Mouse (Mus musculus) kidney, postnatal 10 days (tissue): ENCODE measurements around the gene Ccdc59.

Experiments
- DNase-seq: peaks from one replicate; pipeline ENCODE4 v3.0.0; 2021; ENCODE audit warnings: mixed read lengths

Gene Ccdc59

DNA sequence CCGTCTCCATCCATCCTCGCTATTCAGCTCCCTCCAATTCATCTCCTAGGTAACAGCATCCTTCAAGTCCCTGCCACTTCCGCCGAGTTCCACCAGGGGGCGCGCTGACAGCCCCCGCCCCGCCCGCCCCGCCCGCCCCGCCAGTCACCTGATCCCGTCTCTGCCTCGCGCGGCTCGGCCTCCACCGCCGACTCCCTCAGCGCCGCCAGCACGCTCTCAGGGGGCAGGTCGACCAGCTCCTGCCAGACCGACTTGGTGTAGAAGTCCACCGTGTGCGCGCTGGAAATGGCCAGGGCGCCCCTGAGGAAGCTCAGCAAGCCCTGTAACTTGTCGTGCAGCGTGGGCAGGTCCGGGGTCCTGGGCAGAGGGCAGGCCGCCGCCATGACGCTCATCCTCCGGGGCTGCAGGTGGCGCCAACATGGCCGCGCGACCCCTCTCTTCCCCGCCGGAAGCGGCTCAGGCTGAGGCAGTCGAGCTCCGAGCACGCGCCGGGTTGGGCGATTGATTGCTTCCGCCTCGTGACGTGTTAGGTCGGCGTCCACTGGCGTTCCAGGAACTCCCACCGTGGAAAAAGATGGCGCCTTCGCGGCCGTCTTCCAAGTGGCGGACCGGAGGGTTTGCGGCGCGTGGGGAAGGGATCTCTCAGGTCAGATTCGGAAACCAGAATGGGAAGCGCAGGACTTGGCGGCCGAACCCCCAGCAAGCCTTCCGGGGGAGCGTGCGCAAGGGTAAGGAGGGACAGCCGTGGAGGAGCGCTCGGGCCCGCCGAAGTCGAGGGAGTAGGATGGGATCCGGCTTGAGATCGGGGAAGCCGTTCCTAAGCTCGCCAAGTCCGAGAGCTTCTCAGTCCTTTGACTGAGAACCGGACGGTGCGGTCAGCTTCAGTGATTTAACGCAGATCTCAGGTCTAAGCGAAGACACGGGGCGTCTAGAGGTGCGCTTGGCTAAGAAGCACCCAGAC lies at the start of gene Ccdc59, which contains the start of gene Mettl25:
Ccdc59 (plus strand) TSS at position 140 of the 961 bp plus-strand sequence.
Mettl25 (minus strand) TSS at position 453 of the 961 bp plus-strand sequence.
- peak; percentile 98 for DNase-seq

DNA sequence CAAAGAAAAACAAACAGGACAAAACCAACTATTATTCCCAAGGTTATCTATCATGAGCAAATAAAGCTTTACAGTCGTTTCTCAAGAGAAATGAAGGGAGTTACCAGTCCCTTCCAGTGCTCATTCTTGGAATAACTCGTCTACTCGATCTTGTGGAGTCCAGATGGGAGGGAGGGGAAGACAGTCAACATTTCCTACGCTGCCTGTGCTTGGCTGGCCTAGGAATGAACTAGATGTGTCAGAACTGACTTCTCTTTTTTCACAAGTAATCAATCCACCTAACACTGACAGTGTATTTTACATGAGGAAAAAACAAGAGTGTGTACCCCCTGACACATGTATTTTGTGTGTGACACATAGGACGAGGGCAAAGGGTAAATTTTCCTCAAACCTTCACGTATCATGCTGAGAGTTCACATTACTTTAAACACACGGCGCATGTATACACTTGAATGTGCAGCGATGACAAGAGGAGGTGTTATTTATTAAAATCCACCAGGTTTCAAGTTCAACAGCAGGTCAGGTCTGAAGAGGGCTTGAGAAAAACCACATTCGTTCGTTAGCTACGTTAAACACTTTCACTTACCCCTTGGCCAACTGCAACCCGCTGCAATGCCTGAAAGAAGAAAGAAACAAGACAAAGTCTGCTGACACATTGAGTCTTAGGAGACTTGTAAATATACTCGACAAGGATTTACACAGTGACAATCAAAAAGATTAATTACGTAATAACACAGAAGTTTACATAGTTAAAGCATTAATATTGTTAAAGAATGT lies 46.9 kb upstream of the Ccdc59 start:
- no peak for DNase-seq

DNA sequence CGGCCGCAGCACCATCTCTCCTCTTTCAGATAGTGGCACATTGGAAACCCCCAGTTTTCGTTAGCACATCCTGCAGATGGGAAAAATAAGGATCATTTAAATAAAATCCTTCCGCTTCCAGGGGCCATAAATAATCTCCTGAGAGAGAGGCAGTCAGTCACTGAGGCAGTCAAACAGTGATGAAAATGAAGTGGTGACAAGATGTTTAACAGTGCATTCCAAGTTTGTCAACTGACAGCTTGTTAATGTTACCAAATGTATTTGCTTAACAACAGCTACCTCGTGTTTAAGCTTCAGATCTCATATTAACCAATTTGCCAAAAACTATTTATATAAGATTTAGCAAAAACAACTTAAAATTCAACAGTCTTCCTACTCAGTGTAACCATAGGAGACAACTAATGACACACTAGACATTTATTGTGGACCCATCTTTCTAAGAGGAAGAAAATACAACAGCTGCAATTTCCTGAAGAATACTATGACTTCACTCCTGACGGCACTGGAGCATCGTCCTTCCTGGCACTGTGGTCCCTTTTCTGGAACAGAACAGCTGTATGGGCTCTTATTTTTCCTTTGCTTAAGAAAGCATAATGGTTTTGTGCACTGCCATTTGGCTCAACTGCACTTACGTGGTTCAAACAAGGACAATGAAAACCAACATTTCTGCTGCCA lies 43.5 kb upstream of the Ccdc59 start:
- no peak for DNase-seq

DNA sequence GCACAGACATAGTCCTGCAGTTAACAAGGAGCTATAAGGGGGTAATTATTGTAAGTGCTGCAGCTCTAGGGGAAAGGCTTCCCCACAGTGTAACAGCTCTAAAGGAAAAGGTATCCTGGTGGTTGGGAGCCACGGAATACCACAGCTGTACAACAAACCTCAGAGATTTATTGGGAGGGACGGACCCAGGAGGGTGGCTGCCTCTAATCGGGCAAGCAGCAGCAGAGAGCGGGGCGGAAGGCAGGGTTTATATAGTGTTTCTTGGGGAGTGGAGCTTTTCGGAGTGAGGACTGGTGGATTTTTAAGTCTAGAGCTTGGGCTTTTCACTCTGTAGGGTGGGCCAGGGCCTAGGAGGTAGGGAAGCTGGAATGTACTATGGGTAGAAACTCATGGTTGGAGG lies 39.7 kb upstream of the Ccdc59 start:
- DNase-seq, result no peak

DNA sequence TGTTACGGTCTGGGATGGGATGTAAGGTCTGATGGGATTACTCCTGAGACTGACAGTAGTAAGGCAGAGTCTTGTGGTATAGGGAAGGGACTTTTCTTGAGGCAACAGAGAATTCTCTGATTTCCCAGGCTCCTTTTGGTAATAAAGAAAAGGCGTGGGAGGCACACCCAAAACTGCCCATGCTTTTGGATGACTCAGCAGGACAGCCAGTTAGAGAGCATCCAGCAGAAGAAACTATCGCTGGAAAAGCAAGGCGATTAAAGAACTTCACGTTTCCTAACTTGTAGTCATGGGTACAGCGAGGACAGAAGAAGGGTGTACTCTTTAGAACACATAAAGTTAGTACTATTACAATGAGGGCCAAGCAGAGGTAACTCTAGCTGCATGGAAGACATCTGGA lies 38.7 kb upstream of the Ccdc59 start:
- no peak for DNase-seq

DNA sequence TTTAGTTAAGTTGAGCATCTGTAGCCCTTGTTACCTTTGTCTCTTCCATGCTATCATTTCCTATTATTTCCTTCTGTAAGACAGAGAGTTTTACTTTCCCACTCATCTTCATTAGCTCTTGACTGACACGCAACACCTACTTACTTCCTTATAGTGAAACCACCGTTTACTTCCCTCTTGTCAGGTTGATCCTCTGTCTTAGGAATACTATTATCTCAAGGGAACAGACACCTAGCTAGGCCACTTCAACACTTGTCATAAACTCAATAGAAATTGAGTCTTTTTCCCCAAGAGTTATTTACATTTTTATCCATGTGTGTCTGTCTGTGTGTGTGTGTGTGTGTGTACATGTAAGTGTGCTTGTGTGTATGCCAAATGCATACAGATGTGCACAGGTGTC lies 37.4 kb upstream of the Ccdc59 start:
- no peak for DNase-seq

DNA sequence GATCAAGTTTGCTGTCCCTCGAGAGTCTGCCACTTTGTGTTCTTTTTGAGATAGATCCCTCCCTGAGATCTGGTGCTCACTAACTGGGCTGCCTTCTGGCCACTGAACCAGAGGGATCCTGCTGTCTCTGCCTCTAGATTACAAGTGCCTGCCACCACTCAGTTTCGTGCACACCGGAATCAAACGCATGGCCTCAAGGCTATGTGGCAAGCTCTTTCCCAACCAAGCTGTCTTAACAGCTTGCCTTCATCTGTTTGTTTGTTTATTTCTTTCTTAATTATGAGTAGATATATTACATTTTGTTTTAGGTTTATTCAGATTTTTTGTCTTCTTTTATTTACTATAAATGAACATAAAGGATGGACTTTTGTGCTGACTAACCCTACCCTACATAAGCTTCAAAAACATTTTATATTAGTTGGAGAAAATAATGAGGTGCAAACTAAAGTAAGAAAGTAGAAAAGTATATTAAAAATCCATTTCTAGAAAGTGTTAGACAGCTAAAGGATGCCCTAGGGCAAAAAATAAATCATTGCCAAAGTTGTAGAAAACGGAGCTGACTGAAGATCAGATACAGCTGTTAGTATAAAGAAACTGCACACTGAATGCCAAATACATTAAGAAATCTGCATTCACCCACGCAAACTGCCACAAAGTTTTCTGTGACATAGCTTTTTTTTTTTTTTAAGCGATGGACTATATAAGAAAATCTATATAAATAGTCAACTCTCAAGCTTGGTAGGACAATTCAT lies 34.4 kb upstream of the Ccdc59 start:
- DNase-seq, result no peak

DNA sequence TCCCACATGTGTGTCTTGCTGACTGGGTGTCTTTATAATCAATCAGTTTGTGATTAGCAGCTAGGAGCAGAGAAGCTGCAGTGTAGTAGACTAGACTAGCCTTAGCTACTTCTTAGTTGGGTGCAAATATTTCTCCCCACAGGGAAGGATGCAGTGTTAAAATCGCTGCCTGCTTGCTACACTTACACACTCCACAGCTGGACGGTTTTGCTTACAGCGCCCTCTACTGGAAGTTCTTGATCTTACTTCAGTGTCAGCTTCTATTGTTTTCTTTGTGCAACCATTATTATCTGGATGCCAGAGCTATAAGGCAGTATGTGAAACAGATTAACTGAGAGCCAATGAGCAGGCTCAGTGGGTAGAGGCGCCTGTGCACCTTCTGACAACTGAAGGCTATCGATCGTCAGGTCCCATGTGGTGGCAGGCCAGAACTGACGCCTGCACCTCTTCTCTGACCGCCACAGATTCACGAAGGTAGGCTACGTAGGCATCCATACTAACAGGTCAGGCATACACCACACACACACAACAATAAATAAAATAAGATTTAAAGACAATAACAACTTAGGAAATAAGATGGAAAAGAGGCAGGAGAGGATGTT lies 6.1 kb upstream of the Ccdc59 start:
- no peak for DNase-seq

DNA sequence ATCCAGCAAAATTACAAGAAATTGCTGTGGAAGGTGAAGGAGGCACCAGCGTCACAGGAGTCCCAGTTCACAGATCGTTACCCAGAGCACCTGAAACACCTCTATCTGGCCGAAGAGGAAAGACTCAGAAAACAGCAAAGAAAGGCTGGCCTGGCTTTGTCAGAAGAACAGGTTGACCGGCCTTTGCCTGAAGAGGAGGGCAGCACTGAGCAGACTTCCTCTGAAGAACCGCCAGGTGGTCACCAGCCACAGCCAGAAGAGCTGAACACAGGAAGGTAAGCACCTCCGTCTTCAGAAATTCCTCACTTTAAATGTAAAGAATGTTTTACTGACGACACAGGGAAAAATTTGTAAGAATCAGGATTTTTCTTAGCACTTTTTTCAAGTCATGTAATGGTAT lies 1.7 kb downstream of the Ccdc59 start:
- no peak for DNase-seq

DNA sequence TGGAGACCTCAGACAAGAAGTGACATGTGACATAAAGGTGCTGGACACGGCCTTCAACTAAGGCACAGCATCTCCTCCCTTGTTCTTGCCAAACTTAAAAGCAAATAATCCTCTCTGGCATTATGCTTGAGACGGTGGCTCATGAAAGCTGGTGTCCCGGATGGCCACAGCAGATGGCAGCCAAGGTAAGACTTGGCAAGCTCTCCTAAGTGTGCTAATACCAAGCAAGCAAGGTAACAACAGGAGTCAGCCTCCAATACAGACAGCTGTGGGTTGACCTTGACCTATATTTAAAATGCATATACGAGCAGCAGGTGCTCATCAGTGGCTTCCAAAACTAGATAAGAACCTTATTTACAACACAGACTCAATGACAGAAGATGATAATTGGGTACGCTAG lies 9.4 kb downstream of the Ccdc59 start:
- DNase-seq, result no peak

DNA sequence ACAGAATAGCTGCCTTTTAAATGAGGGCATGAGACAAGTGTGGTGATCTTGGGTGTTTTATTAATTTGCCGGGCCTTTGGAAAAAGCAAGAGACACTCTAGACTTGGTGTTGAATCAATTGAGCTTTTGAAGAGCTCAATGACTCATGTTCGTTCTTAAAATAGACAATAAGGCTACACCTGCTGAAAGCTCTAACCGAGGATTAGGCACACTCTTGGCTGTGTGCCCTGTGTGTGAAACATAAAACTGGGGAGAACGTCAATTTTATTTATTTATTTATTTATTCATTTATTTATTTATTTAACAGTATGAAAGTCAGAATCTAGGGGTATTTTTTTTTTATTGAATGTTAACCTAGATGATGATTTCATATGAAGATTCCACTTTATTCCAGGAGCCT lies 10.3 kb downstream of the Ccdc59 start:
- no peak for DNase-seq

DNA sequence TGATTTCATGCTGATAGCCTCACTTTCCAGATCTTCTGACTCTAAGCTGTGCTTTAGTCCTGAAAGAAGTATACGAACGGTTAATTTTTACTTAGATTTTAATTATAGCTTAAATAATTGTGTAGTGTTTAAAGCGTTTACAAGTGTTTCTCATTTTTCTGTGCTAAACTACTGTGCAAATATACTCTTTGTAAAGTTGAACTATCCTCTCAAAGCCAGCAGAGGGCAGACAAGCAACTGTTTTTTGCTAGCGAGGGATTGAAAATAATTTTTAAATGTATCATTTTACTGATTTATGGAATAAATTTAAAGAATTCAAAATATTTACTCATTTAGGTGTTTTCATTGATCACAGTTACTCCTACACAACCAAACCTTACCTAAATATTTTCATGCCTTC lies 26.4 kb downstream of the Ccdc59 start:
- DNase-seq, result no peak
